ENCODE assay signal across 9 mouse cellular contexts in the genomic region with DNA sequence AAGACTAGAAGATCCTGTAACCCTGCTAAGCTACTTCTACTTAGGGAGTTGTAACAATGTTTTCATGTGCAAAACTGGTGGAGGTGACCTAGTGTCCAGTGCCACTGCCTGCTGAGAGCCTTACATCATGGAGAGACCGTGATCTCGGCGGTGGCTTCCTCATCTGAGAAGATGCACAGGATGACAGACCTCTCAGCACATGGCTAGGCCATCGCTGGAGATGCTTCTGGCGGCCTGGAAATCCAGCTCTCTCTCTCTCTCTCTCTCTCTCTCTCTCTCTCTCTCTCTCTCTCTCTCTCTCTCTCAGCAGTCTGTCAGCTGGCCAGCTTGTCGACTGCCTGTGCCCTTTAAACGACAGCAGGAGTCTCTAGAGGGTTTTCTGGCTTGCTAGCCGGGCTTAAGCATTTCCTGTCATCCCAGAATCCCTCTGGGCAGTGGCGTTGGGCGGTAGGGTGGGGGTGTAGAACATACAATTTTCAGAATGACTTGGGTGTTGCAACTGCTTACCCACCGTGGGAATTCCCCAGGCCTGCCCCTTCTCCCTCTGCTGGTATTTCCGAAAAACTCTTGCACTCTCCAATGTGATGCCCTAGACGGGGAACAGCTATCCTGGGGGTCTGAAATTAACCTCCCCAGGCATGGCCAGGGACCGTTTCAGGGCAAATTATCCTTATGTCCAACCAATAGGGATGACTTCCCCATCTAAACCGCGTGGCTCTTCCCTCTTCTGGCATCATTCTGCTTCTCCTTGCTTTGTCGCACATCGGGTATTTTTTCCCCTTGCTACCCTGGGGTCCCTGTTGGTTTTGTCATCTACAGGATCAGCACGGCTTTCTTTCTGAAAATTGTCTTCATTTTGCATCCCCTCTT. TPM values are rescaled to one million over a fixed set of nuclear protein-coding genes. Genes with fewer than 3 reads are reported as not detected.
A peak's percentile ranks its signal among the peaks of the same experiment; 100 is the strongest.
DNase-seq lines count a peak whose midpoint lies in the region; ATAC-seq and TF ChIP-seq lines count a peak whose summit lies in the region.
"Had no signal": no experiment of that assay in that cellular context is flagged by ENCODE, and none has a peak within 500 bp of the region (broad histone marks: within the 10 kb centered on the region; RNA-seq: fewer than 3 reads in every experiment).

No protein-coding gene starts in this region.

- intact Hi-C loops in heart, postnatal 25 days (cut with DNase I): no loop called here

- no peak overlapping the region for H3K4me3 ChIP-seq in layer of hippocampus, adult 2 months
- no peak overlapping the region for H3K4me3 ChIP-seq in embryonic facial prominence, embryonic 10.5 days

- no peak for ATAC-seq in megakaryocyte progenitor cell, adult 5-6 weeks (replicated peaks; ENCODE audit: poor library complexity)

- H3K27me3 ChIP-seq in embryonic facial prominence, embryonic 10.5 days (replicated peaks; ENCODE audit: low read depth, poor library complexity, severe bottlenecking): no peaks in the 10 kb centered on the region

- no peak for DNase-seq in layer of hippocampus, adult 2 months (ENCODE audit: low spot score in 2 of 2)
- no peak for DNase-seq in layer of hippocampus, adult 9-11 months
- no peak for DNase-seq in embryonic facial prominence, embryonic 10.5 days (ENCODE audit: low spot score)
- DNase-seq in heart, postnatal 25 days (ENCODE audit: low spot score): peak; percentile 38
- DNase-seq in lung, postnatal 10 days: peak; percentile 80
- no peak for DNase-seq in ovary, postnatal 14 days (ENCODE audit: low spot score)
- no peak for DNase-seq in neural tube, embryonic 10.5 days (ENCODE audit: extremely low spot score, low spot score)

- no peaks in the 10 kb centered on the region for H3K9me3 ChIP-seq in embryonic facial prominence, embryonic 10.5 days

- 65% methylated on average over 19 of the region's 19 CpGs for WGBS in embryonic facial prominence, embryonic 10.5 days

- H3K4me1 ChIP-seq in embryonic facial prominence, embryonic 10.5 days: peaks cover 14% of the 10 kb centered on the region

- TF ChIP-seq CTCF in layer of hippocampus, adult 2 months (conservative IDR thresholded peaks at IDR 0.05): no peak

- no peaks in the 10 kb centered on the region for H3K36me3 ChIP-seq in embryonic facial prominence, embryonic 10.5 days (replicated peaks)

- peak overlapping the region; percentile 67 for H3K27ac ChIP-seq in layer of hippocampus, adult 2 months
- peak overlapping the region; percentile 37 for H3K27ac ChIP-seq in embryonic facial prominence, embryonic 10.5 days (replicated peaks)

RNA-seq across cellular contexts. Expression of a gene that starts 2.5 kb away (rescaled TPM):
- not detected for total RNA-seq in layer of hippocampus, adult 2 months (2021)
- 0.10 and 0.29 TPM in 2 replicates for polyA plus RNA-seq in embryonic facial prominence, embryonic 10.5 days (2016; fragmentation: Nextera tagmentation; extraction: Ambion mirVana)
- not detected for total RNA-seq in heart, postnatal 25 days (2021)
- not detected in 2 replicates for total RNA-seq in megakaryocyte progenitor cell, adult 5-6 weeks (2015)
- not detected in 2 replicates for total RNA-seq in megakaryocyte progenitor cell, adult 5-6 weeks (2017)
- total RNA-seq: MEL had no signal

Comparison
In these comparisons a context has a peak if more than half of its experiments do, and no peak if none do; other contexts are left out.
1. DNase-seq: peak in heart, postnatal 25 days (single experiment) and lung, postnatal 10 days (single experiment); none in layer of hippocampus, adult 2 months (0 of 2), layer of hippocampus, adult 9-11 months (single experiment), embryonic facial prominence, embryonic 10.5 days (single experiment), ovary, postnatal 14 days (single experiment) and neural tube, embryonic 10.5 days (single experiment).